Mouse (Mus musculus): ENCODE results near the gene Tnp1. TPM values are rescaled to one million over a fixed set of nuclear protein-coding genes. Genes with fewer than 3 reads are reported as not detected.

Gene Tnp1
- polyA plus RNA-seq, 1 experiment from 2014 or later: not detected

- no peaks in the 10 kb centered on the region for H3K36me3 ChIP-seq
- peaks cover 31% of the 10 kb centered on the region for H3K4me1 ChIP-seq (replicated peaks)
- H3K4me3 ChIP-seq: no peak overlapping the region
- no peaks in the 10 kb centered on the region for H3K9me3 ChIP-seq (replicated peaks)
- no peak overlapping the region for H3K27ac ChIP-seq
- no peaks in the 10 kb centered on the region for H3K27me3 ChIP-seq
- WGBS: 88% methylated on average over 4 of the region's 4 CpGs
- H3K9ac ChIP-seq: no peak overlapping the region
- ATAC-seq (replicated peaks; ENCODE audit: insufficient number of reproducible peaks, insufficient read depth, low FRiP score, low read depth): no peak
- no peak overlapping the region for H3K4me2 ChIP-seq
Observed at GRCm38 (mm10) chr1:72966423-72966822, 49.3 kb downstream of the Tnp1 start.

Other genes starting within 250 kb of the Tnp1 start
- gene Igfbp2, start 191.4 kb downstream of the Tnp1 start, polyA plus RNA-seq (2015; fragmentation: Nextera tagmentation; extraction: Ambion mirVana): 44.4 and 85.9 TPM in 2 replicates
- gene Igfbp5, start 141.0 kb downstream of the Tnp1 start, polyA plus RNA-seq (2015; fragmentation: Nextera tagmentation; extraction: Ambion mirVana): 79.0 and 101 TPM in 2 replicates

All from heart, embryonic 15.5 days (tissue).